ENCODE assay signal across 42 mouse cellular contexts in genomic region chr7:104050745-104051144, GRCm38 (mm10). TPM values are rescaled to one million over a fixed set of nuclear protein-coding genes. Genes with fewer than 3 reads are reported as not detected.
"Had no signal": no experiment of that assay in that cellular context is flagged by ENCODE, and none has a peak within 500 bp of the region (broad histone marks: within the 10 kb centered on the region; RNA-seq: fewer than 3 reads in every experiment).

No protein-coding gene starts in this region.

- H3K4me1 ChIP-seq: hindbrain, embryonic 10.5 days; hindbrain, embryonic 12.5 days; intestine, embryonic 15.5 days; limb, embryonic 13.5 days; limb, embryonic 15.5 days; liver, embryonic 12.5 days had no signal

- H3K4me3 ChIP-seq: gastrocnemius, adult 2 months; heart, adult 2 months; hindbrain, embryonic 10.5 days; hindbrain, embryonic 12.5 days; intestine, embryonic 15.5 days; limb, embryonic 13.5 days; limb, embryonic 15.5 days; liver, embryonic 12.5 days had no signal

- ATAC-seq: hindbrain, embryonic 16.5 days; inflammation-experienced regulatory T-cells, adult 6 months; intestine, embryonic 15.5 days; intestine, postnatal 0 days; liver, embryonic 12.5 days had no signal

- H3K9ac ChIP-seq: hindbrain, embryonic 12.5 days; hindbrain, embryonic 14.5 days; intestine, embryonic 15.5 days; limb, embryonic 13.5 days; limb, embryonic 15.5 days; liver, embryonic 12.5 days; liver, embryonic 14.5 days had no signal

- H3K27ac ChIP-seq: gastrocnemius, adult 2 months; heart, adult 2 months; hindbrain, embryonic 10.5 days; hindbrain, embryonic 12.5 days; hindbrain, embryonic 14.5 days; intestine, embryonic 15.5 days; limb, embryonic 13.5 days; limb, embryonic 15.5 days; liver, embryonic 12.5 days; liver, embryonic 14.5 days had no signal

- H3K36me3 ChIP-seq: hindbrain, embryonic 10.5 days; hindbrain, embryonic 12.5 days; intestine, embryonic 15.5 days; limb, embryonic 13.5 days; limb, embryonic 15.5 days; liver, embryonic 12.5 days had no signal

- DNase-seq: gastrocnemius, adult 2 months; gastrocnemius, postnatal 10 days; gastrocnemius, postnatal 25 days; heart, adult 11 months; heart, adult 2 months; heart, postnatal 10 days; heart, postnatal 4 days; kidney, adult 18-20 months; kidney, adult 8-10 months; kidney, postnatal 10 days; kidney, postnatal 25 days; layer of hippocampus, adult 9-11 months; layer of hippocampus, postnatal 36 days; left cerebral cortex, postnatal 4 days had no signal

- H3K9me3 ChIP-seq: hindbrain, embryonic 10.5 days; hindbrain, embryonic 12.5 days; intestine, embryonic 15.5 days; limb, embryonic 13.5 days; limb, embryonic 15.5 days; liver, embryonic 12.5 days had no signal

- H3K27me3 ChIP-seq: hindbrain, embryonic 12.5 days; intestine, embryonic 15.5 days; limb, embryonic 13.5 days; limb, embryonic 15.5 days; liver, embryonic 12.5 days had no signal

RNA-seq across cellular contexts. Expression of gene Olfr642, which starts 1.7 kb away (rescaled TPM):
- total RNA-seq: gastrocnemius, adult 2 months; gastrocnemius, postnatal 10 days; gastrocnemius, postnatal 25 days; gastrocnemius, postnatal 4 days; heart, adult 2 months; heart, postnatal 10 days; heart, postnatal 25 days; heart, postnatal 4 days; layer of hippocampus, adult 18-20 months; layer of hippocampus, adult 8-10 months; layer of hippocampus, postnatal 14 days; layer of hippocampus, postnatal 36 days; left cerebral cortex, adult 18-20 months; left cerebral cortex, adult 8-10 months; left cerebral cortex, postnatal 10 days; left cerebral cortex, postnatal 25 days; left cerebral cortex, postnatal 4 days; liver, adult 2 months had no signal
- polyA plus RNA-seq: heart, adult 2 months; heart, embryonic 11.5 days; heart, embryonic 14.5 days; heart, embryonic 16.5 days; hindbrain, embryonic 10.5 days; hindbrain, embryonic 12.5 days; hindbrain, embryonic 14.5 days; hindbrain, embryonic 16.5 days; inflammation-experienced regulatory T-cells, adult 6 months; intestine, embryonic 15.5 days; intestine, postnatal 0 days; kidney, embryonic 14.5 days; kidney, embryonic 16.5 days; large intestine, adult 2 months; limb, embryonic 11.5 days; limb, embryonic 13.5 days; limb, embryonic 15.5 days; liver, adult 2 months; liver, embryonic 12.5 days; liver, embryonic 14.5 days had no signal

RNA-seq across cellular contexts. Expression of gene 4930516K23Rik, which starts 10.5 kb away (rescaled TPM):
- total RNA-seq: gastrocnemius, adult 2 months; gastrocnemius, postnatal 10 days; gastrocnemius, postnatal 25 days; gastrocnemius, postnatal 4 days; heart, adult 2 months; heart, postnatal 10 days; heart, postnatal 25 days; heart, postnatal 4 days; layer of hippocampus, adult 18-20 months; layer of hippocampus, adult 8-10 months; layer of hippocampus, postnatal 14 days; layer of hippocampus, postnatal 36 days; left cerebral cortex, adult 18-20 months; left cerebral cortex, adult 8-10 months; left cerebral cortex, postnatal 10 days; left cerebral cortex, postnatal 25 days; left cerebral cortex, postnatal 4 days; liver, adult 2 months had no signal
- polyA plus RNA-seq: heart, adult 2 months; heart, embryonic 11.5 days; heart, embryonic 14.5 days; heart, embryonic 16.5 days; hindbrain, embryonic 10.5 days; hindbrain, embryonic 12.5 days; hindbrain, embryonic 14.5 days; hindbrain, embryonic 16.5 days; inflammation-experienced regulatory T-cells, adult 6 months; intestine, embryonic 15.5 days; intestine, postnatal 0 days; kidney, embryonic 14.5 days; kidney, embryonic 16.5 days; large intestine, adult 2 months; limb, embryonic 11.5 days; limb, embryonic 13.5 days; limb, embryonic 15.5 days; liver, adult 2 months; liver, embryonic 12.5 days; liver, embryonic 14.5 days had no signal

RNA-seq across cellular contexts. Expression of gene Olfr641, which starts 15.5 kb away (rescaled TPM):
- total RNA-seq: gastrocnemius, adult 2 months; gastrocnemius, postnatal 10 days; gastrocnemius, postnatal 25 days; gastrocnemius, postnatal 4 days; heart, adult 2 months; heart, postnatal 10 days; heart, postnatal 25 days; heart, postnatal 4 days; layer of hippocampus, adult 18-20 months; layer of hippocampus, adult 8-10 months; layer of hippocampus, postnatal 14 days; layer of hippocampus, postnatal 36 days; left cerebral cortex, adult 18-20 months; left cerebral cortex, adult 8-10 months; left cerebral cortex, postnatal 10 days; left cerebral cortex, postnatal 25 days; left cerebral cortex, postnatal 4 days; liver, adult 2 months had no signal
- polyA plus RNA-seq: heart, adult 2 months; heart, embryonic 11.5 days; heart, embryonic 14.5 days; heart, embryonic 16.5 days; hindbrain, embryonic 10.5 days; hindbrain, embryonic 12.5 days; hindbrain, embryonic 14.5 days; hindbrain, embryonic 16.5 days; inflammation-experienced regulatory T-cells, adult 6 months; intestine, embryonic 15.5 days; intestine, postnatal 0 days; kidney, embryonic 14.5 days; kidney, embryonic 16.5 days; large intestine, adult 2 months; limb, embryonic 11.5 days; limb, embryonic 13.5 days; limb, embryonic 15.5 days; liver, adult 2 months; liver, embryonic 12.5 days; liver, embryonic 14.5 days had no signal

RNA-seq across cellular contexts. Expression of gene Olfr644, which starts 20.9 kb away (rescaled TPM):
- total RNA-seq: gastrocnemius, adult 2 months; gastrocnemius, postnatal 10 days; gastrocnemius, postnatal 25 days; gastrocnemius, postnatal 4 days; heart, adult 2 months; heart, postnatal 10 days; heart, postnatal 25 days; heart, postnatal 4 days; layer of hippocampus, adult 18-20 months; layer of hippocampus, adult 8-10 months; layer of hippocampus, postnatal 14 days; layer of hippocampus, postnatal 36 days; left cerebral cortex, adult 18-20 months; left cerebral cortex, adult 8-10 months; left cerebral cortex, postnatal 10 days; left cerebral cortex, postnatal 25 days; left cerebral cortex, postnatal 4 days; liver, adult 2 months had no signal
- polyA plus RNA-seq: heart, adult 2 months; heart, embryonic 11.5 days; heart, embryonic 14.5 days; heart, embryonic 16.5 days; hindbrain, embryonic 10.5 days; hindbrain, embryonic 12.5 days; hindbrain, embryonic 14.5 days; hindbrain, embryonic 16.5 days; inflammation-experienced regulatory T-cells, adult 6 months; intestine, embryonic 15.5 days; intestine, postnatal 0 days; kidney, embryonic 14.5 days; kidney, embryonic 16.5 days; large intestine, adult 2 months; limb, embryonic 11.5 days; limb, embryonic 13.5 days; limb, embryonic 15.5 days; liver, adult 2 months; liver, embryonic 12.5 days; liver, embryonic 14.5 days had no signal

RNA-seq across cellular contexts. Expression of gene Olfr640, which starts 25.4 kb away (rescaled TPM):
- total RNA-seq: gastrocnemius, adult 2 months; gastrocnemius, postnatal 10 days; gastrocnemius, postnatal 25 days; gastrocnemius, postnatal 4 days; heart, adult 2 months; heart, postnatal 10 days; heart, postnatal 25 days; heart, postnatal 4 days; layer of hippocampus, adult 18-20 months; layer of hippocampus, adult 8-10 months; layer of hippocampus, postnatal 14 days; layer of hippocampus, postnatal 36 days; left cerebral cortex, adult 18-20 months; left cerebral cortex, adult 8-10 months; left cerebral cortex, postnatal 10 days; left cerebral cortex, postnatal 25 days; left cerebral cortex, postnatal 4 days; liver, adult 2 months had no signal
- polyA plus RNA-seq: heart, adult 2 months; heart, embryonic 11.5 days; heart, embryonic 14.5 days; heart, embryonic 16.5 days; hindbrain, embryonic 10.5 days; hindbrain, embryonic 12.5 days; hindbrain, embryonic 14.5 days; hindbrain, embryonic 16.5 days; inflammation-experienced regulatory T-cells, adult 6 months; intestine, embryonic 15.5 days; intestine, postnatal 0 days; kidney, embryonic 14.5 days; kidney, embryonic 16.5 days; large intestine, adult 2 months; limb, embryonic 11.5 days; limb, embryonic 13.5 days; limb, embryonic 15.5 days; liver, adult 2 months; liver, embryonic 12.5 days; liver, embryonic 14.5 days had no signal
